Mouse (Mus musculus) testis, postnatal 10 days (tissue): ENCODE data around the gene Pla2g4e.
"Not testable (repeated sequence)": the region's sequence is repeated elsewhere in the genome, so short reads cannot be mapped to it uniquely, and the experiment has no call there.

Experiments
- DNase-seq: peaks from one replicate; pipeline ENCODE4 v3.0.0; 2021; ENCODE audit warnings: low spot score

Pla2g4e gene

DNA sequence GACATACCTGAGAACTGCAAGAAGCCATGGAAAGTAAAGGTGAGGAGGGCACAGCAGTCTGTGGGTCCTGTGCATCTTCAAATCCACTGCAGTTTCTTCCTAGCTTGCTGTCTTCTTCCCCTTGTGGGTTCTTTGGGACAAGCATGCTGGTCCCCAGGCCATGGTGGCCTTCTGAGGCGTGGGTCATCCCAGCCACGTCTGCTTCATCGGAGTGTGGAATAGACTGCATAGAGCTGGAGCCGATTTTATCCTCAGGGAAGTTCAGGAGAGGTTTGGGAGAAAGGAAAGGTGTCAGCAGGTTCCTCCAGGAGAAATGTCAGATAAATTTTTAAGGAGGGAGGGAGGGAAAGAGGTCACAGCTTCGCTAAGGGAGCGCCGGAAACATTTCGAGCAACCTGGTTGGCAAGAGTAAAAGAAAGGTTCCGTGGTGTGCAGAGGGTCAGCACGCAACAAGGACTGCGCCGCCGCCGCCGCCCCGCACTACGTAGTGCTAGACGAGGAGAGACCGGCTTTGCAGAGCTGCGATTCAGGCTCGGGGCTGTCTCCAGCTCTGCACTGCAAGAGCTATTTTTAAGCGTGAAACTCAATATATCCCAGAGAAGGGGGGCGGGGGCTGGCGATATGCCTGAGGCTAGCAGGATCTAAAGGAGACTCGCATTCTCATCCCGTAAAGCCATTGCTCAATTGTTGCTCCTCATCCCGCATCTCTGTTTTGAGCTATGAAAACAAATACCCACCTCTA lies at the start of gene Pla2g4e:
Gene Pla2g4e (minus strand): TSS at position 657 of the 742 bp plus-strand sequence.
- DNase-seq = no peak

DNA sequence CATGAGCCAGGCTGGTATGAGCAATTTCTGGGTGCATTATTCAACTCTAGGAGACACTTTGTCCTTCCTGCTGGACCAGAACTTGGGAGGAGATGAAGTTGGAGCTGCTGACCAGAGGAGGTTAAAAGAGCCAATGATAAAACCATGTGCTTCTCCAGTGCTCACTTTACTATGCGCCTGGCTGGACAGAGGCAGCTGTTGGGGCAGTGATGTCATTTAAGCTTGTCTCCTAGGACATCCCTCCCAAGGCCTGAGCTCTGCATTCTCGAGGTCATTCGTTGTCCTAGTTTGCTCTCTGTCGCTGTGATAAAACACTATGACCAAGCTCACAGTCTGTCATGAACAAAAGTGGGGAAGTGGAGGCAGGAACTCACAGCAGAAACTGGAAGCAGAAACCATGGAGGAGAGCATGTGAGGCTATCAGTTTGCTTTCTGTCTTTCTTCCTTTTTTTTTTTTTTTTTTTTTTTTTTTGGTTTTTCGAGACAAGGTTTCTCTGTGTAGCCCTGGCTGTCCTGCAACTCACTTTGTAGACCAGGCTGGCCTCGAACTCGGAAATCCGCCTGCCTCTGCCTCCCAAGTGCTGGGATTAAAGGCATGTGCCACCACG lies 46.4 kb upstream of the Pla2g4e start:
- DNase-seq = no peak

GRCm38 (mm10) chr2:120288995-120289394 lies 43.9 kb upstream of the Pla2g4e start, which contains the start of gene Pla2g4d:
TSS of gene Pla2g4d (minus strand) at chr2:120289197.
- DNase-seq = no peak

DNA sequence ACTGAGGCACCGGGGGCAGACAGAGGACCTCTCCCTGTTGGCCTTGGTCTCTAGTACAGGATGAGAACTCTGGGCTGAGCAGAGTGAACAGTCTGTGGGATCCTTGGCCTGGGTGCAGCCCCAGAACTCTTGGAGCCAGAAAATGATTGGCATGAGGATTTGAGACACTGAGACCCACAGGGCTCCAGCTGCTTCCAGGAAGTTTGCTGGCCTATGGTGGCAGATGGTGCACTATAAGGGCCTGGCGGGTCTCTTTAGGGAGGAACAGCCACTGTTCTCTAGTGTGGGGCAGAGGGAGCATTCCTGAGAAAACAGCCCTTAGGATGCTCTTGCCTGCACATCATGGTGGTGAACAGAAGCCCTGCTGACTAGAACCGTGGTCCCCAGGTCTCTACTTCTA lies 43.3 kb upstream of the Pla2g4e start:
- DNase-seq = no peak

GRCm38 (mm10) chr2:120285639-120286038 lies 40.5 kb upstream of the Pla2g4e start:
- DNase-seq = no peak

DNA sequence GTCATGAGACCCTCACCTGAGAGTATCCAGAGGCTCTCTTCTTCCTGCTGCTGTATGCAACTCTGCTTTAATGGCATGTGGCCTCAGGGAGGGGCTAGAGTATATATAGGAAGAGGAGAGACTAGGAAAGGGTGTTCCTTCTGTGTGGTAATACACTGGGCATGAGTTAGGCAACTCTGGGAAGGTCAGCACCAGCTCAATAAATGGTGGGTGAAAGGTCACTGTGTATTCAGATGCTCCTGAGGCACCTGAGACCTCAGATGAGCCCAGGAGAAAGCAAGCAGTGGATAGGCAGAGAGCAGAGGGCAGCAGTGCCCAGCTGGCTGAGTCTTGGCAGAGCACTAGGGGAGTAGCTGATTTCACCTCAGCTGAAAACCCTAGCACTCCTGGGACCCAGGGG lies 39.6 kb upstream of the Pla2g4e start:
- no peak for DNase-seq

DNA sequence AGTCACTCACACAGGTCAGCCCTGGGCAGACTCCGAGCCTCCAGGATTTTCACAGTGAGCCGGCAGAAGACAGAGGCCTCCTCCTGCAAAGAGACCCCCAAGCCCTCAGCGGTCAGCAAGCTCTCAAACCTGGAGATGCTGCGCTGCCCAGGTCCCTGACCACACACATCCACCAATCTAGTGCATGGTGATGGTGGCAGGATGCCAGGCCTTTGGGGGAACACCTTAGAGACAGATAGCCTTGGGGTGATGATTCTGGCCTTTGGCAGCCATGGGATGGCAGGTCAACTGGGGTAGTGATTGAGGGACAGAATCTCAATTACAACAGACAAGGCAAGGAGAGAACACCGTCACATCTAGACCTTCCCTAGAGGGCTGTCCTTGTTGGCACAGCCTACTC lies 39.0 kb upstream of the Pla2g4e start:
- no peak for DNase-seq

DNA sequence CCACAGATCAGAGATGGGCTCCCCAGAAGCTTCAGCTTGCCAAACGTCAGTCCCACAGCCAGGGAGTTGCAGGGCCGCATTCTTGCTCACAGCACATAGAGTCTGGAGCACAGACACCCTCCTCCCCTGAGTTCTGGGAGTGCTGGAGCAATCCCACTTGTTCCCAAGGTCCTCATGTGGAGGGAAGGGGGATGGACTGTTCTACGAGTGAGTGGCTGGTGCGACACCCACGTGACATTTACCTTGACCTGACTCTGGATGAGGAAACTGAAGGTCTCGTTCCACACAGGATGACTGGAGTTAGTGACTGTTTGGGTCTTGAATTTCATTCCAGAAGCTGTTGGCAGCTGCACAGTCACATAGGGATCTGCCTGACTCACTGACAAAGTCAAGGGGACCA lies 38.4 kb upstream of the Pla2g4e start:
- DNase-seq = no peak

GRCm38 (mm10) chr2:120281221-120281620 lies 36.1 kb upstream of the Pla2g4e start:
- DNase-seq = no peak

DNA sequence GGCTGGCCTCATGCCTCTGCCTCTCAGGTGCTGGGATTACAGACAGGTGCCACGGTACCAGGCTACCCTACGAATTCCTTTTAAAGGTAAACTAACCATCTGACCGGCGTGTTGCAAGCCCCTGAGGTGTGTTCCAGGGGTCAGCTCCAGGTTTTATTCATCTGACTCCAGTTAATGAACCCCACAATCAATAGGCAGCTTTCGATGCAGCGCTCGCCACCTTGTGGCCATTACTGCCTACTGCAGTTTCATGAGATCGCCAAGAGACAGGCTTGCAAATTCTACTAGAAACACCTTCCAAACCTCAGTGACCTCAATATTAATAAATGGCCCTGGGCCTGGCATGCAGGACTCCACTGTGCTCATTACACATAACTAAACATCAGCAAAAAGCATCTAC lies 34.8 kb upstream of the Pla2g4e start:
- peak; percentile 71 for DNase-seq

- no peak for DNase-seq
Observed at GRCm38 (mm10) chr2:120276951-120277350, 31.8 kb upstream of the Pla2g4e start.

DNA sequence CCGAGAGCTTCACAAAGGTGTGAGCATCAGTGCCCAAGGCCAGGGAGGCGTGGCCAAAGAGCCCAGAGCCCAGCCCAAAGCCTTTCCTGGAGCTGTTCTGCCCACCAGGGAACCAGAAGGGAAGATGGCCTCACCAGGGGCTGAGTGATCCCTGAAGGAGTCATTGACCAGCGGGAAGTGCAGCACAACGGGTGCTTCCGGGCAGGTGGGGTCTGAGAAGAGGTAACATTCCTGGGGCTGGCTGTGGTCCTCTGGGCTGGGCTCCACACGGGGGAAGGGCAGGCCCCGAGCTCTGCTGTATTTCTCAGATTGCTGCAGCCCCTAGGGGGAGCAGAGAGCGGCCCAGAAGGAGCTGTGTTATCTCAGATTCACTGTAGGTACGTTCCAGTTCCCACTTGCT lies 23.5 kb upstream of the Pla2g4e start:
- no peak for DNase-seq

DNA sequence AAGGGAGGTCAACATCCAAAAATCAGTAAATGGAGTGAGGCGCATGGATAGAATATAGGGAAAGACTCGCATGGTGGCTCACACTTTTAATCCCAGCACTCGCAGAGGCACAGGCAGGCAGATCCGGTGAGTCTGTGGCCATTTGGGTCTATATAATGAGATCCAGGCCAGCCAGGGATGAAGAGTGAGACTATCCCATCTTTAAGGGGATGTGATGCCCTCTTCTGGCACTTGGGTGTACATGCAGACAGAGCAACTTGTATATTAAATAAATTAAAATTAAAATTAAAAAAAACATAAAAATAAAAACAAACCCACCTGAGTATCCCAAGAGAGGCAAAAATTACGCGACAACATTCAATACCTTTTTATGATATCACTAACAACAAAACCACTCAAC lies 20.4 kb upstream of the Pla2g4e start:
- DNase-seq = no peak

DNA sequence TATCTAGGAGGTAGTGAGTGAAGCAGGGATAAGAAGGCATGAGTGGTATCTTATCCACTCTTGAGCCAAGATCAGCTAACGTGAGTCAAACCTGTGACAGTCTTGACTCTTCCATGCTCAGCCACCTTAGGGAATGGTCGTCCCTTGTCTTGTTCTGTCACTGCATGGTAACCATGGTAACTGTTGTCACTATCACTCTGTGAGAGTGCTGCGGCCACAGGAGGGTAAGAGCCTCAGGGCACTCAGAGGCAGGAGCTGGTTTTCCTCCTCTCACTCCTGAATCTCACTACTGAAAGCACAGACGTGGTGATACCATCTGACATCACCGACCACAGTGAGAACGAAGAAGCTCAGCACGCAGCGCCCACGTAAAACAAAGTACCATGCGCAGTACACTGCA lies 19.7 kb upstream of the Pla2g4e start:
- DNase-seq = no peak

DNA sequence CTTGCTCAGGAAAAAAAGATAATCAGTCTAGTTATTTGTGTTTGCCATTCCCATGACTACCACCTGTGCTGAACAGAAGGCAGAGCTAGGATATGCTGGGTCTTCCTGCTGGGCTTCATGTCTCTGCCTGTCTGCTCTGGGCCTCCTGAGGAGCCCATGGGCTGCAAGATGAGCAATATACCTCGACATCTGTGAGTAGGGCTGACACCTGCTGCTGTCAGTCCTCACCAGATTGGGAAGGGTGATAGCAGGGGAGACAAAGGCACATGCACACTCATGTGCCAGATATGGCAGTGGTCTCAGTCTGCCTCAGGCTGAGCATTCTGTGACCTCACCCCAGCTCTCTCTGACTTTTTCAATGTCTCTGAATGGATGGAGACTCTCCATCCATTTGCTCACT lies 17.7 kb upstream of the Pla2g4e start:
- DNase-seq = no peak

DNA sequence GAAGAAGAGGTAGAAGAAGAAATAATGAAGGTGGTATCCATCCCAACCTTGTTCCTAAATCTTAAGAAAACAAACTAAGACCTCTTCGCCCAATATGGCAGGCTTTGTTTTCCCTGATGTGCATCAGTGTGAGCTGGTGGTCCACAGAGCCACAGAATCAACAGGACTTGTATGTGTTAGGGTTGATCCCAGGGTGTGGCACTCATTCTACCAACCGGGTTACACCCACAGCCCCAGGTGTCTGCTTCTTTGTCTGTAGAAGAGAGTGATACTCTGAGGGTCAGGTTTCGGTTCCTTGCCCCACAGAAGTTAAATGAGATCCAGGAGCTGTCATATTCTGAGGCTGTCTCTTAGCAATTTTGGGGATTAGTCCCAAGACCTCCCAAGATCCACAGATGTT lies 16.2 kb upstream of the Pla2g4e start:
- no peak for DNase-seq

DNA sequence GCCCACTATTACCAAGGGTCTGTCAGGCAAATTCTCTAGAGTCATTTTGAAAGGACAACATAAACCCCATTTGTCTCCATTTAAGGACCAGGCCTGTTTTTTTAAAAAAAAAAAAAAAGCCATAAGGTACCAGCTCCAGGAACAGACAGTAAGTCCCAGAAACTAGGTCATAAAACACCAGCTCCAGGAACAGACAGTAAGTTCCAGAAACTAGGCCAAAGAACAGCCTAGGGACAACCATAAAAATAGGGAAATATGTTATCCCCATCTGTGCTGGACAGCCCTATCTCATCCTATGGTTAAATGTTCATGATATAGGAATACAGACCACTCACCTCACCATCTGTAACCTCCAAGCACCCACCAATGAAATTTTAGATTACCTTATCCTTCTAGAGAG lies 11.1 kb upstream of the Pla2g4e start:
- DNase-seq = no peak

DNA sequence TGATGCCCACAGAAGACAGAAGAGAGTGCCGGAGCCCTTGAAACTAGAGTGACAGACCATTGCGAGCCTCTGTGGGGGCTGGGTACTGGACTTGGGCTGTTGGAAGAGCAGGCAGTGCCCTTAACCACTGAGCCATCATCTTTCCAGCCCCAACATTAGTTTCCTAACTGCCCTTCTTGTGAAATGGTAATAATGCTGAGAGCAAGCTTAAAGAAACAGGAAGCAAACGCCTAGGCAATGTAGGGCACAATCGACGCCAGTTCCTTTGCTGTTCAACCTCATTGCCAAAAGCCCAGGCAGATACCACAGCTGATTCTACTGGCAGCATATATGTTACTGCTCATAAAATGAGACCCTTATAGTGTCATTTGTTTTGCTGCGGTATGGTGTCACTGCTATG lies 7.5 kb upstream of the Pla2g4e start:
- DNase-seq = no peak

DNA sequence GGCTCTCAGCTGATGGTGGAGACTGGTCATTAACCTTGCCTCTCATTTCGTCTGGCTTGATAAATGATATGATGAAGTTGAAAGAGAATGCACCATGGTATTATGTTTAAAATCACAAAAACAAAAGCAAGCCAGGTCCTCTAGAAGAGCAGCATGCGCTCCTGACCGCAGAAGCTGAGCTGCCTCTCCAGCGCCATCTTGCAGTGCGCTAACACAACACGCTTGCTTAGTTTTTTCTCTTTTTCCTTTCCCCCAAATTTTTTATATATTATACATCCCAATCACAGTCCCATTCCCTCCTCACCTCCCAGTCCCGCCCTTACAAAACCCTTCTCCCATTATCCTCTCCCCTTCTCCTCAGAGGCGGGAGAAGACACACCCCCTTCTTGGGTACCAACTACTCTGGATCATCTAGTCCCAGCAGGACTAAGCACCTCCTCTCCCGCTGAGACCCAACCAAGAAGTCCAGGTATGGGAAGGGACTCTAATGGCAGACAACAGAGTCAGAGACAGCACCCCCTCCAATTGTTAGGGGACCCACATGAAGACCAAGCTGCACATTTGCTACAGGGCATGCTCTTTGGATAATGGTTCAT lies 384 bp upstream of the Pla2g4e start:
- no peak for DNase-seq

- no peak for DNase-seq
Observed at GRCm38 (mm10) chr2:120243995-120244394, 1.1 kb downstream of the Pla2g4e start.

DNA sequence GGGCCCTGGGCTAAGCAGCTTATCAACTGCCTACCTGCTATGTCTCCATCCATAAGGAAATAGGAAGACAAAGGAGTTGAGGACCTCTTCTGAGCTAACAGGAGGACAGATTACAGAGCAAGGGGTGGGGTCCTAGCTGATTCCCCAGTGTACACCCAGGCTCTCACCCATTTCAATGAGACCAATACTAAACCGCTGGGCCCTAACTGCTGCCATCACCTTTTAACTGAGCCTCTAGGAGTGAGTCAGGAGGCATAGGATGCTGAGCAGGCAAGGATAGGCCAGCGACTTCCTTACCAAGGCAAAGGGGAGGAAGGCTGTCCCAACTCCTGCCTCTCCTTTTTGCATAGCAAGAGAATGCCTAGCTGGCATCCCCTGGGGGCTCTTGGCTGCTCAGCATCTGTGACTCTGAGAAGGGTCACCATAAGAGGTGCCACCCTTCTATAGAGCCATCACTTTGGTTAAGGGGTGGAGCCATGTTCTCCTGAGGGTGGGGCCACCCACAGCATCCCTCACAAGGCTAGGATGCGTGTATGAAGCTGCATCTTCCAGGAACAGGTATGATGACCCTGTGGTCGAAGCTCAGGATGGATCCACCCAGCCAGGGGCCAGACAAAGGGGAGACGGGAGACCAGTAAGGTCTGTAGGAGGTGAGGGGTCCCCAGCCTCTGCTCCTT lies 2.2 kb downstream of the Pla2g4e start:
- DNase-seq = no peak

DNA sequence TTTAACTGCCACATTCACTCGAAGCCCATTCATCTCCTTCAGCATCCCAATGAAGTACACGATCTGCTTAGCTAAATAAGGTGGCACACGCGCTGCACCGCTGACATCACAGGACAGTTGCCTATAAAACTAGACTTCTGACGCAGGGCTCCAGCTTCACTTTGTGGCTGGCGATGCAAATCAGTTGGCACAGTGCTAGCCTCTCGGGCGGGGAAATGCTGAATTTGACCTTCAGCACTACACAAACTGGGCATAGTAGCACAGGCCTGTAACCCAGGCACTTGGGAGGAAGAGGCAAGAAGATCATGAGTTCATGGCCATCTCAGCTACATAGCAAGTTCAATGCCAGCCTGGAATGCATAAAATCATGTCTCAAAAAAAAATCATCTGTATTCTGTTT lies 6.4 kb downstream of the Pla2g4e start:
- not testable (repeated sequence) for DNase-seq

- no peak for DNase-seq
Observed at GRCm38 (mm10) chr2:120237784-120238183, 7.4 kb downstream of the Pla2g4e start.
